Mouse (Mus musculus) left cerebral cortex, adult 2 months (tissue): ENCODE results near the gene Cd8a. TPM values are rescaled to one million over a fixed set of nuclear protein-coding genes. Genes with fewer than 3 reads are reported as not detected.

ENCODE experiments used
- DNase-seq, 2 experiments: peaks; one replicate each; pipeline ENCODE4 v3.0.0; 2021 to 2022; ENCODE audit warnings: low spot score in 2 of 2, mixed read lengths in 1 of 2; ENCODE audit errors: extremely low spot score in 1 of 2
- H3K27ac ChIP-seq: fragments of 200-600 bp; 2 replicates; pipeline ENCODE4 v1.8.1; 2022
- H3K4me3 ChIP-seq: fragments of 200-600 bp; 2 replicates; pipeline ENCODE4 v1.8.1; 2022
- CTCF ChIP-seq: fragments of 200-600 bp; IDR thresholded peaks from 2 replicates; pipeline ENCODE4 v1.8.1; 2022; ENCODE audit warnings: antibody characterized with exemption, mild to moderate bottlenecking, moderate library complexity
- intact Hi-C: fragments of 180-260 bp; cut with DNase I; formaldehyde crosslinking; loops from one replicate; pipeline ENCODE4 v1.15.1; 2025
- total RNA-seq, 2 experiments: library from RNA; stranded (reverse); gene quantifications; 2 replicates each; pipeline ENCODE4 v1.2.3; 2021

The Cd8a gene
- total RNA-seq, 2 experiments from 2014 or later = not detected

GRCm38 (mm10) chr6:71423116-71423515, 49.9 kb downstream of the Cd8a start:
- no peak for DNase-seq
- peak; percentile 82 for TF ChIP-seq CTCF

GRCm38 (mm10) chr6:71425681-71426080, 52.5 kb downstream of the Cd8a start:
- intact Hi-C loops = no loop called here
- Histone ChIP-seq H3K4me3 (no peak overlapping the region), H3K27ac (no peak overlapping the region)
- TF ChIP-seq CTCF = no peak
- DNase-seq = no peak

More at GRCm38 (mm10) chr6:71423116-71423515, 49.9 kb downstream of the Cd8a start:
- Histone ChIP-seq H3K4me3 (no peak overlapping the region), H3K27ac (no peak overlapping the region)
- intact Hi-C loops = no loop called here

- Histone ChIP-seq H3K4me3 (no peak overlapping the region), H3K27ac (no peak overlapping the region)
- no peak for DNase-seq
- intact Hi-C loops = no loop called here
- TF ChIP-seq CTCF = no peak
Observed at GRCm38 (mm10) chr6:71427996-71428725, 54.9 kb downstream of the Cd8a start.

Other genes starting within 250 kb of the Cd8a start
- gene Thnsl2, start 229.0 kb upstream of the Cd8a start, total RNA-seq = 1 to 10 TPM; 3.2 to 3.3 TPM
- gene Fabp1, start 173.6 kb upstream of the Cd8a start, total RNA-seq = not detected
- gene Krcc1, start 101.8 kb upstream of the Cd8a start, total RNA-seq = 10 to 100 TPM; 12.2 to 13.1 TPM
- gene Smyd1, start 51.2 kb upstream of the Cd8a start, total RNA-seq = under 1 TPM; 0.61 to 0.72 TPM
- not detected for gene Cd8b1, start 50.6 kb upstream of the Cd8a start, total RNA-seq
- 100 to 1,000 TPM; 101 to 103 TPM for gene Rmnd5a, start 67.2 kb downstream of the Cd8a start, total RNA-seq
- gene Rnf103, start 120.5 kb downstream of the Cd8a start, total RNA-seq = 10 to 100 TPM; 50.9 to 54.8 TPM
- 100 to 1,000 TPM in 1 of 2 experiments, 10 to 100 TPM in 1; 100.0 to 109 TPM for gene Chmp3, start 170.4 kb downstream of the Cd8a start, total RNA-seq